Mouse (Mus musculus): ENCODE data around the gene Gm49711. TPM values are rescaled to one million over a fixed set of nuclear protein-coding genes. Genes with fewer than 3 reads are reported as not detected.
A peak's percentile ranks its signal among the peaks of the same experiment; 100 is the strongest.

Gm49711 gene
- total RNA-seq, 1 experiment = not detected

DNA sequence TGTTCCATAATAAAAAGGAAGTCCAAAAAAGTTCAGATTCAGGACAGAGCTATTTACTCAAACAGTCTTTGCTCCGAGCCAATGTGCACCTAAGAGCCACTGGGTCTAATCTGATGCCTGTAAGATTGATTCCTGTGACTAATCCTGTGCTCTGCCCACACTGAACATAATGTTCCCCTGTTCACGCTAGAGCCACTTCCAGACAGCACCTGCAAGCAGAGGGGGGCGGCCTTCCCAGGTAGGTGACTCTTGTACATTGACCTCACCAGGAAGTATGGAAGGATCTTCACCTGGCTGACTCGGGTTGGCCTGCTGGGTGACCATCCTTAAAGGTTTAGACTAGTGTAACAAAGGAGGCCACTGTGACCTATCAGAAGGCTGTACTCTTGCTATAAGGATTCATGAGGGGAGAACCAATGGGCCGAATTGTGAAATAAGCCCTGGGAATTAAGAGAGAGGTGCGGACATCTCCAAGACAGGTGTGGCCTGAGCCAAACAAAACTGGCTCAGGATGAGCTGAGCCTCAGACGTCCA, 6.3 kb upstream of the Gm49711 start:
- in situ Hi-C loops (cut with MboI; ENCODE audit: low sequenced_read_pairs in 2 of 2, unreplicated experiment in 2 of 2) = no loop called here
- H3K9ac ChIP-seq (ENCODE audit: insufficient read depth, low read depth, low read length, poor library complexity, severe bottlenecking) = no peak overlapping the region
- DNase-seq (ENCODE audit: low read depth, low spot score) = no peak
- no peak overlapping the region for H3K4me3 ChIP-seq (ENCODE audit: insufficient read depth in 1 of 2, low read depth in 1 of 2, low read length in 2 of 2, poor library complexity in 1 of 2, severe bottlenecking in 1 of 2)
- TF ChIP-seq MAFK (IDR thresholded peaks at IDR 0.05; ENCODE audit: insufficient read depth, low read depth, low read length) = no peak
- TF ChIP-seq HCFC1 (IDR thresholded peaks at IDR 0.05; ENCODE audit: borderline replicate concordance, insufficient read depth, low read length) = no peak
- no peak for TF ChIP-seq ZNF384 (IDR thresholded peaks at IDR 0.05; ENCODE audit: low read depth, low read length)
- no peak for TF ChIP-seq CHD2 (IDR thresholded peaks at IDR 0.05; ENCODE audit: low read depth, low read length)
- no peak for TF ChIP-seq ZC3H11A (IDR thresholded peaks at IDR 0.05; ENCODE audit: borderline replicate concordance, low read depth, low read length)
- H3K9me3 ChIP-seq (ENCODE audit: control insufficient read depth, insufficient read depth, low read depth, low read length) = no peaks in the 10 kb centered on the region
- H3K4me1 ChIP-seq (ENCODE audit: control insufficient read depth in 2 of 2, insufficient read depth in 2 of 2, low read length in 2 of 2, poor library complexity in 1 of 2) = 0 out of 4 replicates have a peak, but pooled peaks cover 0 to 2% of the 10 kb centered on the region in 2 experiments
- no peak overlapping the region for H3K27ac ChIP-seq (ENCODE audit: insufficient read depth, low read depth, low read length, poor library complexity, severe bottlenecking)
- H3K36me3 ChIP-seq (ENCODE audit: control insufficient read depth, insufficient read depth, low read length, poor library complexity, severe bottlenecking) = no peaks in the 10 kb centered on the region

DNA sequence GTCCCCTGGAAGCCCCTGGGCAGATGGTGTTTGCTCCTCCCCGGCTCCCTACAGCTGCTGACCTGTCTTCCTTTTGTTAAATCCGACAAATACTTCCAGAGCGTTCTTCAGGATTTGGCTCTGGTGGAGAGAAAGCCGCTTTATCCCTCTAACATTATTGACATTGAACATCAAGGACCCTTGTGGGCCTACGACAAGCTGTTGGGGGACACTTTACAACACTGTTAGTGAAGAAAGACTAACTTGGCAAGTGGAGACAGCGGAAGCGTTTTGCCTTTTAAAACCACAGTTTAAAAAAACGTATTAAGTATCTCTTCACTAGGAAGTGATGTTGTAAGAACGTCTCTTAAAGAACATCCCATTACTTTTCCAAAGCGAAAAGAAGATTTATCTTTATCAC, 5.5 kb upstream of the Gm49711 start:
- Histone ChIP-seq H3K27ac (ENCODE audit: insufficient read depth, low read depth, low read length, poor library complexity, severe bottlenecking) (no peak overlapping the region), H3K9ac (ENCODE audit: insufficient read depth, low read depth, low read length, poor library complexity, severe bottlenecking) (no peak overlapping the region), H3K4me3 (ENCODE audit: insufficient read depth in 1 of 2, low read depth in 1 of 2, low read length in 2 of 2, poor library complexity in 1 of 2, severe bottlenecking in 1 of 2) (no peak overlapping the region), H3K36me3 (ENCODE audit: control insufficient read depth, insufficient read depth, low read length, poor library complexity, severe bottlenecking) (no peaks in the 10 kb centered on the region), H3K4me1 (ENCODE audit: control insufficient read depth in 2 of 2, insufficient read depth in 2 of 2, low read length in 2 of 2, poor library complexity in 1 of 2) (0 out of 4 replicates have a peak, but pooled peaks cover 0 to 2% of the 10 kb centered on the region in 2 experiments), H3K9me3 (ENCODE audit: control insufficient read depth, insufficient read depth, low read depth, low read length) (no peaks in the 10 kb centered on the region)
- TF ChIP-seq ZNF384 (IDR thresholded peaks at IDR 0.05; ENCODE audit: low read depth, low read length) (no peak), MAFK (IDR thresholded peaks at IDR 0.05; ENCODE audit: insufficient read depth, low read depth, low read length) (no peak), HCFC1 (IDR thresholded peaks at IDR 0.05; ENCODE audit: borderline replicate concordance, insufficient read depth, low read length) (no peak), CHD2 (IDR thresholded peaks at IDR 0.05; ENCODE audit: low read depth, low read length) (no peak), ZC3H11A (IDR thresholded peaks at IDR 0.05; ENCODE audit: borderline replicate concordance, low read depth, low read length) (no peak)
- DNase-seq (ENCODE audit: low read depth, low spot score) = no peak
- in situ Hi-C loops (cut with MboI; ENCODE audit: low sequenced_read_pairs in 2 of 2, unreplicated experiment in 2 of 2) = no loop called here

DNA sequence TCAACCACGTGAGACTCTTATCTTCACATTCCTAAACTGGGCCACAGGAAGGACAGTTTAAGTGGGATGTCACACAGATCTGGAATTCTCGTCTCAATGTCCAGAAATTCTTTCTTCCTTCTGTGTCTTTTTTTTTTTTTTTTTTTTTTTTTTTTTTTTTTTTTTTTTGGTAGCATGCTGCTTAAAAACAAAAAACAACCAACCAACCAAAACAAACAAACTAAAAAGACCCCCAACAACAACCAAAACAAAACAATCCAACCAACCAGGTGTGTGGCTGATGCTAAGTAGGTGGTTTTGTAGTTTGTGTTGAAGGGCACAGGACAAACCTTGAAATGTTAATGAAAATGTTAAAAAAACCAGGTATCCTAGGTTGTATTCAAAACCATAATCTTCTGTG, 1.4 kb upstream of the Gm49711 start:
- in situ Hi-C loops (cut with MboI; ENCODE audit: low sequenced_read_pairs in 2 of 2, unreplicated experiment in 2 of 2) = no loop called here
- H3K27ac ChIP-seq (ENCODE audit: insufficient read depth, low read depth, low read length, poor library complexity, severe bottlenecking) = no peak overlapping the region
- TF ChIP-seq HCFC1 (IDR thresholded peaks at IDR 0.05; ENCODE audit: borderline replicate concordance, insufficient read depth, low read length) (no peak), CHD2 (IDR thresholded peaks at IDR 0.05; ENCODE audit: low read depth, low read length) (no peak), ZNF384 (IDR thresholded peaks at IDR 0.05; ENCODE audit: low read depth, low read length) (no peak), MAFK (IDR thresholded peaks at IDR 0.05; ENCODE audit: insufficient read depth, low read depth, low read length) (no peak)
- 0 out of 2 replicates have a peak, but pooled peaks cover 4% of the 10 kb centered on the region for H3K36me3 ChIP-seq (ENCODE audit: control insufficient read depth, insufficient read depth, low read length, poor library complexity, severe bottlenecking)
- no peaks in the 10 kb centered on the region for H3K9me3 ChIP-seq (ENCODE audit: control insufficient read depth, insufficient read depth, low read depth, low read length)
- H3K9ac ChIP-seq (ENCODE audit: insufficient read depth, low read depth, low read length, poor library complexity, severe bottlenecking) = no peak overlapping the region
- H3K4me1 ChIP-seq (ENCODE audit: control insufficient read depth in 2 of 2, insufficient read depth in 2 of 2, low read length in 2 of 2, poor library complexity in 1 of 2) = peaks cover 2 to 8% of the 10 kb centered on the region in 2 experiments; a peak in 2 of 4 replicates
- no peak overlapping the region for H3K4me3 ChIP-seq (ENCODE audit: insufficient read depth in 1 of 2, low read depth in 1 of 2, low read length in 2 of 2, poor library complexity in 1 of 2, severe bottlenecking in 1 of 2)
- no peak for DNase-seq (ENCODE audit: low read depth, low spot score)

DNA sequence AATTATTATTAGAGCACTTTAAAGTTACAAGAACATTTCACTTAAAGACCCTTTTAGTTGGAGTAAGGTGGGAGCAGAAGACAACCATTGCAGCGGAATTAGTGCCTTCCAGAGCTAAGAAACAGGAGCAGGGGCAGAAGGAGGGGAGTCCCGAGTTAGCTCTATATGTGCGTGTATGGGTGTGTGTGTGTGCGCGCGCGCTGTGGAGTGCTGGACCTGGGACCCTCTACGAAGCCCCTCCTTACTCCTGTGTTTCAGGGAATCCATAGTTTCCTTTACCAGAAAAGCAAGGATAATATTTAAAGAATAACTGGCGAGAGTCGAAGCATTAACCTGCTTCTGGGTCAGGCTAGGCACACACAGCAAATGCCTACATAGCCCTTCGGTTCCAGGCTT, 662 bp upstream of the Gm49711 start:
- 0 out of 2 replicates have a peak, but pooled peaks cover 5% of the 10 kb centered on the region for H3K36me3 ChIP-seq (ENCODE audit: control insufficient read depth, insufficient read depth, low read length, poor library complexity, severe bottlenecking)
- TF ChIP-seq HCFC1 (IDR thresholded peaks at IDR 0.05; ENCODE audit: borderline replicate concordance, insufficient read depth, low read length) (no peak), ZNF384 (IDR thresholded peaks at IDR 0.05; ENCODE audit: low read depth, low read length) (no peak), MAFK (IDR thresholded peaks at IDR 0.05; ENCODE audit: insufficient read depth, low read depth, low read length) (no peak), ZC3H11A (IDR thresholded peaks at IDR 0.05; ENCODE audit: borderline replicate concordance, low read depth, low read length) (no peak), CHD2 (IDR thresholded peaks at IDR 0.05; ENCODE audit: low read depth, low read length) (no peak)
- peak overlapping the region; percentile 54 for H3K9ac ChIP-seq (ENCODE audit: insufficient read depth, low read depth, low read length, poor library complexity, severe bottlenecking)
- no peak overlapping the region for H3K27ac ChIP-seq (ENCODE audit: insufficient read depth, low read depth, low read length, poor library complexity, severe bottlenecking)
- H3K4me1 ChIP-seq (ENCODE audit: control insufficient read depth in 2 of 2, insufficient read depth in 2 of 2, low read length in 2 of 2, poor library complexity in 1 of 2) = peaks cover 2 to 8% of the 10 kb centered on the region in 2 experiments; a peak in 2 of 4 replicates
- in situ Hi-C loops (cut with MboI; ENCODE audit: low sequenced_read_pairs in 2 of 2, unreplicated experiment in 2 of 2) = no loop called here
- H3K9me3 ChIP-seq (ENCODE audit: control insufficient read depth, insufficient read depth, low read depth, low read length) = no peaks in the 10 kb centered on the region
- peak overlapping the region; percentile 87 to 100 for H3K4me3 ChIP-seq (ENCODE audit: insufficient read depth in 1 of 2, low read depth in 1 of 2, low read length in 2 of 2, poor library complexity in 1 of 2, severe bottlenecking in 1 of 2)
- DNase-seq (ENCODE audit: low read depth, low spot score) = no peak
